Mouse (Mus musculus) heart, embryonic 13.5 days (tissue): ENCODE data around the gene Clec1a. TPM values are rescaled to one million over a fixed set of nuclear protein-coding genes. Genes with fewer than 3 reads are reported as not detected.

Experiments used
- polyA plus RNA-seq: library from polyadenylated mRNA; unstranded; fragments of >200 nt; fragmentation: Nextera tagmentation; extraction: Ambion mirVana; gene quantifications from 2 replicates; pipeline ENCODE4 v1.2.1, GENCODE M21; 2015

The Clec1a gene
- polyA plus RNA-seq, 1 experiment from 2014 or later: 3.0 TPM

Other genes starting within 250 kb of the Clec1a start
- 0.14 TPM in 1 of 2 replicates, not detected in the other for gene Cd69, start 176.6 kb downstream of the Clec1a start, polyA plus RNA-seq
- gene 4922502D21Rik, start 120.2 kb downstream of the Clec1a start, polyA plus RNA-seq: not detected in 2 replicates
- 0.66 and 0.86 TPM in 2 replicates for gene Clec12a, start 109.3 kb downstream of the Clec1a start, polyA plus RNA-seq
- 0.15 and 0.32 TPM in 2 replicates for gene Clec12b, start 66.1 kb downstream of the Clec1a start, polyA plus RNA-seq
- 5.9 and 9.6 TPM in 2 replicates for gene Clec1b, start 54.7 kb downstream of the Clec1a start, polyA plus RNA-seq
- gene Clec9a, start 43.1 kb downstream of the Clec1a start, polyA plus RNA-seq: 0.20 and 0.35 TPM in 2 replicates
- 0.29 and 0.48 TPM in 2 replicates for gene Olr1, start 55.2 kb upstream of the Clec1a start, polyA plus RNA-seq
- gene Tmem52b, start 60.6 kb upstream of the Clec1a start, polyA plus RNA-seq: 0.12 TPM in 1 of 2 replicates, not detected in the other
- 40.3 and 41.3 TPM in 2 replicates for gene Gabarapl1, start 81.2 kb upstream of the Clec1a start, polyA plus RNA-seq
- gene Klre1, start 125.9 kb upstream of the Clec1a start, polyA plus RNA-seq: not detected in 2 replicates
- not detected in 2 replicates for gene Klrd1, start 139.8 kb upstream of the Clec1a start, polyA plus RNA-seq
- 0.04 TPM in 1 of 2 replicates, not detected in the other for gene Klrk1, start 171.9 kb upstream of the Clec1a start, polyA plus RNA-seq
- not detected in 2 replicates for gene Klrc3, start 191.3 kb upstream of the Clec1a start, polyA plus RNA-seq
- not detected in 2 replicates for gene Klrc2, start 208.7 kb upstream of the Clec1a start, polyA plus RNA-seq
- not detected in 2 replicates for gene Klrc1, start 227.0 kb upstream of the Clec1a start, polyA plus RNA-seq